Mouse (Mus musculus) cerebellum, postnatal 25 days (tissue): ENCODE data around the gene Cmah.

Source experiments
- DNase-seq, 2 experiments: peaks; one replicate each; pipeline ENCODE4 v3.0.0; 2021; ENCODE audit warnings: mixed read lengths in 2 of 2

The Cmah gene

DNA sequence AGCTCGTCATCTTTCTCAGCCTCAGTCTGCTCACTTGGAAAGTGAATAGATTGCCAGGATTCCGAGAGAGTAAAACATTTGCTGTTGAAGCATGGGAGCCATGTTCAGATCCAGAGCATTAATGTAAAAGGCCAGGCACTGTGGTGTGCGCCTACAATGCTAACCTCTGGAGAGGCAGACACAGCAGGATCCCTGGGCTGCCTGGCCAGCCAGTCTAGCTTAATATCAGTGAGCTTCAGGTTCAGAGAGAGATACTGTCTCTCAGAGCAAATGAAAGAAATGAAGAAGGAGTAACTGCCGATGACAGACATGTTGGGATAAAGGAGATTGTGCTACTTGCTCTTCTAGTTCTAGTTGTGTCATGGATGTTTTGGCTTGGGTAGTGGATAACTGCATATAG, 91.6 kb downstream of the Cmah start:
- no peak for DNase-seq

DNA sequence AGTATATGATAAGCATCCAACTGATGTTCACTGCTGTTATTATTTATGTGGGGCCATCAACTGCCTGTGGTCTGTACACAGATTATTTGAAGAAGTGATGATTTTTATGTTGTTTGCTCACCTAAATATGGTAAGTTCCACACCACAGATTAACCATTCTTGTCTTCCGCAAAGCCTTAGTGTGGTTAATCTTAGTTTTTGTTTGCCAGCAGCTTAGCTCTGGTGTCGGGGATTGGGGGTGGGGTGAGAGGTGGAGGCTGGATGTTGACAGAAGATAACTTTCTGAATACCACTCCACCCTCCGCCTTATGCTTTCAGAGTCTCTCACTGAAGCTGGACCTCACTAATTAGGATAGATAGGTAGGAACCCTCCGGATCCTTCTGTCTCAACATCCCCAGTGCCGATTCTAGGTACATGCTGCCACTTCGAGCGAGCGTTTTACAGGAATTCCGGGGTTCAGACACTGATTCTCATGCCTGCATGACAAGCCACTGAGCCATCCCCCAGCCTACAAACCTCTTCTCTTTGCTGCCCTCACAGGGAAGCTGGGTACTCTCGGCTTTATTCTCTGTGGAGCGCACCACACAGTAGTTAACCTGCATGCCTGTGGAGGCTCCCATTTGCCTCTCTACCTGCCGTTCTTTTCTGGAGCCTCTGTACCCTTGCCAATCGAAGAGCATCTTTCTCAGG, 92.5 kb downstream of the Cmah start:
- no peak for DNase-seq

DNA sequence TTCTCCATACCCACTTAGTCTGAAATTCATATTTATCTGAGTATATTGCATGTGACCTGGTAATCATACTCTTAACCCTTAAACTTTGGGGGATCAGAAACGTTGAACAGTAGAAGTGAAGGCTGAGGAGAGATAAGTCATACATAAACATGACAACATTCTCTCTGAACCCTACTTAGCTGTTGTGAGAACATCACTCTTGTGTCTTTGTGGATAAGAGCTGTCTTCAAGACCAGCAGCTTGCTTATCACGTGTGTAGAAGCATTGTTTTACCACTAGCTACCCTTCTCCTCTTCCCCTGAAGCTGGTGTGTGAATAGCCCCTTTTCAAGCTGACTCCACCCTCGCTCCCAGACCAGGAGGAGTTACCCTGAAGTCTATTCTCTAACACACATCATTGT, 94.8 kb downstream of the Cmah start:
- DNase-seq = no peak

DNA sequence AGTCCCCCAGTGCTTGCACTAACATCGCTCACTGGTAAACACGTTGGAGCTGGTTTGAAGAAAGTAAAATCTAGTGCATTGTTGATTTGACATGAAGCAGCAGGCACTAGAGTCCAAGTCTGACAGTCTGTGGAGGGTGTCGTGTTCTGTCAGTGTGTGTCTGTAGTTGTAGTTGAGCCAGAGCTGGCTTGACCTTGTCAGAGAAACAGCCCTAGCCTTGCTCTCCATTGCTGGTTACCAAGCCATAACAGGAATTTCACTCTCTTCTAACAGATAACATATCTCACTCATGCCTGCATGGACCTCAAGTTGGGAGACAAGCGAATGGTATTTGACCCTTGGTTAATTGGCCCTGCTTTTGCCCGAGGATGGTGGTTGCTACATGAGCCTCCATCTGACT, 103.0 kb downstream of the Cmah start:
- no peak for DNase-seq

DNA sequence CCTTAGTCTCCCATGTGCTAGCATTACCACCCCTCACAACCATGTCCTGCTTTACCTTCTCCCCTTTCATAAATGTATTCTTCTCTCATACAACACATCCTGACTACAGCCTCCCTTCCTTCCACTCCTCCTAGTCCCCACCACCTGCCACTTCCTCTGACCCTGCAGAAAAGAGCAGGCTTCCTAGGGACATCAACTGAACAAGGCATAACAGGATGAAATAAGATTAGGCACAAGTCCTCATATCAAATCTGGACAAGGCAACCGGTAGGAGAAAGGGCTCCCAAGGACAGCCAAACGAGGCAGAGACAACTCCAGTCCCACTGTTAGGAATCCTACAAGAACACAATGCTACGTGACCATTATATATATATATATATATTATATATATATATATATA, 104.4 kb downstream of the Cmah start:
- DNase-seq = no peak

DNA sequence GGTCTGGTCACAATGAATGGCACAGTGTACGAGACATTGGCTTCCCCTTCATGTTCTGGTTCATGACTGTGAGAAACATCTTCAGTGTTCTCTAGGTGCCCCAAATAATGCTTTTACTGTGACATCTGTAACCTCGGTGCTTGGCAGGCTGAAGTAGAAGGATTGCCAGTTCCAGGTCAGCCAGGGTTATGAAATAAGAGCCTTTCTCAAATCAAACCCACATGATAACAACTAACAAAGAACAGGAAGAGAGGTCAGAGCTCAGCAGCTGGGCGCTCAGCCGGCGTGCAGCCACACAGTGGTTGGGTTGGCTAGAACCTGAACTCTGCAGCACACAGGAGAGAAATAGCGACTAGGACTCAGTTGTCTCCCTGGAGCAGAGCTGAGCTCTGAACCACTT, 115.1 kb downstream of the Cmah start:
- no peak for DNase-seq

DNA sequence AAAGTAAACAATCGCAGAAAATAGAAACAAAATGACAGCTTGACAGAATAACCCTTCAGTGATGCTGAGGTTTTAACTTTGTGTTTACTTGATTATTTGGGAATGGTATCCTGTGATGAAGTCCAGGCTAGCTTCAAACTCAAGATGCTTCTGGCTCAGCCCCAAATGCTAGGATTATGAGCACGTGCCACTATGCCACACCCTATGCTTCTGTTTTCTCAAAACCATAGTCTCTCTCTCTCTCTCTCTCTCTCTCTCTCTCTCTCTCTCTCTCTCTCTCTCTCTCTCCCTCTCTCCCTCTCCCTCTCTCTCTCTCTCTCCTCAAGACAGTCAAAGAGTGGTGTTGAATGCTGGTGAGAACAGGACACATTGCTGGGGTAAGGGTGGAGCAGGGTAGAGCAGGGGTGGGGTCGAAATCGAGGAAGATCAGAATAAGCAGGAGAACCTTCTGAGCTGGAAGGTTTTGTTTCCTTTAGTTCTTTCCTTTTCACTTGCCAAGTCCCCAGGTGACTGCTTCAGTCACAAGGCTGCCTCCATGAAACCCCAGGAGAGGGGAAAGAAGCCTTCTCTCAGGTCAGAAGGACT, 116.7 kb downstream of the Cmah start:
- DNase-seq = no peak

DNA sequence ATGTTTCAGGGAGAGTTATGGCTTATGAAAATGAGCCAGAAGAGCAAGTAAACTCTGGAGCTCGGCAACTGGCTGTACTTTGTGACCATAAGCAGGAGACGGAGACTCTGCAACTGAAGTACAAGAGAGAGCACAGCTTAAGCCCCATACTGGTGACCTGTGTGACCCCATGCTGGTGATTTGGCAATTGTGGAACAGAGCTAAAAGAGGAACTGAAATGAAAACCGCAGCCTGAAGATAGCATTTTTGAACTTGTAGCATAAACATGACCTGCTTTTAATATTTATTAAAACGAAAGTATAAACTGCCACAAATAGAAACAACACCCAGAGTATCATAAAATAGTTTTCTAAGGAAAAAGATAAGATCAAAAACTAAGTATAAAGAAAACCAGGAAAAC, 117.5 kb downstream of the Cmah start:
- no peak for DNase-seq

DNA sequence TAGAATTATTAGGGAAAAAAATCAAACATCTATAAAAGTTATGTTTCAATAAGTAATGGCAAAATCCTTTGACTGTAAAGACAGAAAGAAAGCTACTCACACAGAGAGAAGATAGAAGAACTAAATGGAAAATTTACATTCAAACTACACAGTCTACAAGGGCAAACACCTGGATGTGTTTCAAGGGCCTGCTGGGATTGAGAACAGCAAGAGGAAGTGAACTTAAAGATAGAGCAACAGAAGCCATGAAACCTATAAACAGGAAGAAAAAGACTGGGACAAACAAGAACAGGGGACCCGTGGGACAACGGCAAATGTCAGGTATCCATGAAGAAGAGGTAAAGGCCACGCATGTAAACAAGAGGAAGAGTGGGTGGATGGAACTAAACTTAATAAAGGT, 118.0 kb downstream of the Cmah start:
- no peak for DNase-seq

DNA sequence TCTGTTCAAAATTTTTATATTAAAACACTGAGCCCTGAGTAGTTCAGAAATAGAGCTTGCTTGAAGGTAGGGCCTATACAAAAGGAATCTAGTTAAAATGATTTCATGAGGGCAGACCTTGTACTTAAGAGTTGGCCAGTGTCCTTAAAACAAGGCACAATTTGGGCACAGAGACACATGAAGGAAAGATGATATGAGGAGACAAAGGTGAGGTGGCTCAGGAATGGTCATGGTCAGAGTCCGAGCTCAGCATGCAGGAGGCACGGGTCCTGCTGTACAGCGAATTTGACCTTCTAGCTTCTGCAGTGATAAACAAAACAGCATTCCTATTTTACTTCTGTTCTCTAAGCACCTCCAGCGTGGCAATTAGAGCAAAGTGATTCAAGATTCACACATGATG, 118.9 kb downstream of the Cmah start:
- DNase-seq = no peak

DNA sequence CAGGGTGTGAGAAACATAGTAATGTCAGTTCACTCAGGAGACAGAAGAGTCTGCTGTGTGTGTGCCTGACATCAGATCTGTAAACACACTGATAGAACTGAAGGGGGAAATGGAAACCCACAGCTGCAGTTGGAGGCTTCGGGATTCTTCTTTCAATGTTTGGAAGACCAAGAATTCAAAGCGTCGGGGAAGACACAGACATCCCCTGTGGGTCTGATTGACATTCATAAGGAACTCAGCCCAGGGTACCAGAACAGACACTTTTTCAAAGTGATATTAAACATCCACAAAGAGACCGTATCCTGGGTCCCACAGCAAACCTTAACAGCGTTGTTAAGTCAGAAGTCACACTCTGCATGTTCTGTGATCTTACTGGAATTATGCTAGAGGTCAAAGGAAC, 119.8 kb downstream of the Cmah start:
- DNase-seq = no peak

DNA sequence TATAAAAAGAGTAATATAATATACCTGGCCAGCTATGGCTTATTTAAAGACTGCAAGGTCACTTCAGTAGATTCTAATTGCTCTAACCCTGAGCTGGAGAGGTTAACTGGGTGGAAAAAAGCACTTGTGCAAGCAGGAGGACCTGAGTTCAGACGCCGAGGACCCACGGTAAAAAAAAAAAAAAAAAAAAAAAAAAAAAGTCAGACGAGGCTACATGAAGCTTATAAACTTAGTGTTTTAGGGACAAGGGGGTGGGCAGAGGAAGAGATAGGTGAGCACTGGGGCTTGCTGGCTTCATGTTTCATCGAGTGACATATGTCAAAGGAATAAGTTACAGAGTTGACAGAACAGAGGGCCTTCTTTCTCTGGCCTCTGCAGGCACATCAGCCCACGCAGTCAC, 121.4 kb downstream of the Cmah start:
- no peak for DNase-seq

DNA sequence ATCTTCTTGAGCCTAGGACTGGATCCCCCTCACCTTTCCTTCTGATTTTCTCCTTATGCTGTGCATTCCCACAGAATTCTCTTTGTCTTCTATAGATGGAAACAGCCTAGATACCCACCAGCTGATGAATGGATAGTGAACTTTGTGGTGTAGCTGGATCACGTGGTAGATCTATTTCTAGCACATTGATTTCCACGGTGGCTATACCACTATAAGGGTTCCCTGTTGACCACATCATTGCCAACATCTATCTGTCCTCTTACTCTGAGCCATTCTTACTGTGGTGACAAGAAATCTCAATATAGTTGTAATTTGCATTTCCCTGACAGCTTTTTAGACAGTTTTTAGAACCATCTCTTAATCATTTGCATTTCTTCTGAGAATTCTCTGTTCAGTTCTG, 124.3 kb downstream of the Cmah start:
- DNase-seq = no peak

DNA sequence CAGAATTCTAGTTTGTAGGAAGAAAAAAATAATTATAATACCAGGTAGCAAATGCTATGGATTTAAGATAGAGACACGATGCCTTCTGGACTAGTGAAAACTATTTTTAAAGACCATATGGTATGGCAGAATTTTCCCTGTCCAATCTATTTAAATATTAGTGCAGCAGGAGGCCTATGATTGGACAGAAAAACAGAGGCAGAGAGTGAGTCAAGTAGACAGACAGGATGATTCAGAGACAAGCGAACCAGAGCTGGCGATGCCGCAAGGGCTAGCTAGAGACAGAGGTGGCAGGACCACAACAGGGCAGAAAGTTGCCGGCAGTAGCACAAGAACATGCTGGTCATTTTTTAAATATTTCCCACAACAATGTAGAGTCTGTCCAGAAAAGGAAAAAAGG, 126.5 kb downstream of the Cmah start:
- no peak for DNase-seq

DNA sequence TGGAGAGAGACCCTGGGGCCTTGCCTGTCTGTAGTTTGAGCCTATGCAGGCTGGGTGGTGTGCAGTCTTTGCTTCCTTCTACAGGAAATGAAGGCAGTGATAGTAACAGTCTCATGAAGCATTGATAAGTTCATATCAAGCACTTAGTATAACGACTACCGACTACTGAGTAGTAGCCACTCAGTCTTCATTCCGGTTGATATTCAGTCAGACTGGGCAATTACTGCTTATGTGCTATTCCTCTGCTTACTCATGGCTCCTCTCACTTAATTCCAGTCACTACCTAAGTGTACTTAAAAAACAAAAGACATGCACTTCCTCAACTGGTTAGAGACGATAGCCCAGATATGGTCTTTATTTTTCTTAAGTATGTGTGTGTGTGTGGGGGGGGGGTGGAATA, 129.2 kb downstream of the Cmah start:
- DNase-seq = no peak

DNA sequence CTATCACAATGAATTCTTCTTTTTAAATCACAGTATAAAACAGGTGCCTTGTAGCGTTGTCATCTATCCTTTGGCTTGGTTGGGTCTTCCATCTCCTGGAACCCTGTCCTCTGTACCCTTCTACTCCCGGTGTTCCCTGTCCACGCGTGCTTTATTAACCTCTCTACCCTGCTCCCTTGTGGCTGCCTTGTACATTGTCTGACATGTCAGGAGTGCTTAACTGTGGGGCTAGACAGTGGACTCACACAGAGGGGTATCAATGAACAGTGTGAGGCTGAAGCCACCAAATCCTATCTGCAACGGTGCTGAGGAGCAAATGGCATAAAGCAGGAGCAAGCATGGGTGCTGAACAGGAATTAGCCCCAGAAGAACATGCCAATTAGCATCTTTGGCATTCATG, 133.3 kb downstream of the Cmah start:
- DNase-seq = no peak

DNA sequence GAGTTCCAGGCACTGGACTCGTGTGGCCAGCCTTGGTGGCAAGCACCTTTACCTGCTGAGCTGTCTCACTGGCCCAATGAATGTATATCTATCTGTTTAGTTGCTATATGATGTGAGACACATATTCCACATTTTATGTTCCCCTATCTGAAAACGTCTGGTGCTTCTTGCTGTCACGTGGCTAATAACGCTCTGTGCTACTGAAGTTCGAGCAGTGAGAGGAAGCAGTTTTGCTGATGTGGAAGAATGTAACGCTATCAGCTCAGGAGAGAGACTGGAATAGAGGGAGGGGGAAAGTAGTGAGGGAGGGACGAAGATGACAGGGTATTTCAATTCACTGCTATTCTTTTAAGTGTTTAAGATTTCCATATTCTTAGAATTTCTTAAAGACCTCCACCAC, 136.6 kb downstream of the Cmah start:
- no peak for DNase-seq

DNA sequence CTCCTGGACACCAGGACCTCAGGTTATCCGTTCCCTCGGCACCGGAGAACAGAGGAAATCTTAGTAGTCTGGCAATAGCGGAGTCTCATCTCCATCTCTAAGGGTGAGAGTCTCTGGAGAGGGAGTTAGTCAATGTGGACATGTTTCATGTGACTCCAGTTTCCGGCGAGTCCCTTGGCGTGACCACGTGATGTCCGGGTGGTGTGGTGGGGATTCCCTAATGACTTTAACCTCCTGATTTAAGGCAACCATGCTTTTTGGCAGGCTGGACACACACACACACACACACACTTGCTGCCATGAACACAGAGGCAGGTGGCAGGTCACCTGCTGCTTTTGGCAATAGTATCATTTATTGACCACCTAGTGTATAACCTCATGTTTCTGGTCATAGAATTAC, 138.8 kb downstream of the Cmah start:
- DNase-seq = no peak

DNA sequence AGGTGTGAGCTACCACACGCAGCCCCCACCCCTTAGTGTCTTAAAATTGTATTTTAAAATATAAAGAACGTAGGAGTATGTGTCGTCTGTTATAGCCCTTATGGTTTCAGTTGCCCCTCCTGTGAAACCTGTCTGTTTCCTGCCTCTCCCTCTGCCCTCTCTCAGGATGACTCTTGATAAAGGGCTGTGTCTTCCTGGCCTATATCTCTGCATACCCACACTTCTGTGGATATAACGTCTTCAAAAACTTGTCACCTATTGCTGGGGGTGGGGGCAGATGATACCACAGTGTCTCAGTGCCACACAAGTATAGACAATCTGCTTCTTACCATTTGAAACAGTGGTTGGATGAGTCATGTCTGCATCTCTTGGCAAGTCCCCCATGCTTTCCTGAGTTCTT, 140.6 kb downstream of the Cmah start:
- DNase-seq = no peak

DNA sequence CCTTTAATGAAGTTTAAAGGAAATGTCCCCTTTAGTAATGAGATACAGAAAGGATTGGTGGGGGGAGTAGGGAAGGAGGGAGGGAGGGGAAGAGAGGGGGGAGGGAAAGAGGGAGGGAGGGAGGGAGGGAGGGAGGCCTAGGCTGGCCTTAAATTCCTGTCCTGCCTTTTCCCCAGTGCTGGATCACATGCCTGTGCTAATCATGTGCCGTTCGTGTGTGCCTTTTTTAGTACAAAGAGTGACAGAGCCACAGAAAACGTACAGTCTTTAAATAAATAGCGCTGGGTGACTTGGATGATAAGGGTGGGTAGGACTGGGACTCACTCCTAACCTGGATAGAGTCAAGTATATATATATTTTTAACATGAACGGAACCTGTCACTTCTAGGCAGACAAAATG, 150.4 kb downstream of the Cmah start:
- no peak for DNase-seq

DNA sequence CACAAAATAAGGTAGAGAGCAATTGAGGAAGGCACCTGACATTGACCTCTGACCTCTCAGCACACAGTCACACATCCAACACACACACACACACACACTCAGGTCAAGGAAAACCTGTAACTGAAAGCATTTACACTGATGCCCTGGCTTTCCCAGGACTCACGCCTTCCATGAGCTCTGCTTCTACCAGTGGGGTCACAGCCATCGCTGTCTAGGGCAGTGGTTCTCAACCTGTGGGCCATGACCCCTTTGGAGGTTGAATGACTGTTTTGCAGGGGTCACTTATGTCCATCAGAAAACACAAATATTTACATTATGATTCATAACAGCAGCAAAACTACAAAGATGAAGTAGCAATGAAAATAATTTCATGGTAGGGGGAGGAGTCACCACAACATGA, 152.3 kb downstream of the Cmah start:
- DNase-seq = no peak

DNA sequence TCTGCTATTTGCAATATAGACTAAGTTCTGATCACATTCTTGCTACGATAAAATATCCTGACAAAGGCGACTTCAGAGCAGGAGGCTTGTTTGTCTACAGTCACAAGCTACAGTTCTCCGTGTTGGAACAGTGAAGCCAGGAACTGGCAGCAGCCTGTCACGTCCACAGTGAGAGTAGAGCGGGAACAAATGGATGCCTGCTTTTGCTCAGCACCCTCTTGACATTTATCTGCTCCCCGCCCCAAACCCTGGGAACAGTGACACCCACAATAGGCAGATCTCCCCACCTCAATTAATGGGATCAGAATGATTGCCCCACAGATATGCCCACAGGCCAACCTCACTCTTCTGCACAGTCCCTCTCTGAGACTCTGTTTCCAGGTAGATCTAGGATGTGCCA, 153.6 kb downstream of the Cmah start:
- DNase-seq = no peak

DNA sequence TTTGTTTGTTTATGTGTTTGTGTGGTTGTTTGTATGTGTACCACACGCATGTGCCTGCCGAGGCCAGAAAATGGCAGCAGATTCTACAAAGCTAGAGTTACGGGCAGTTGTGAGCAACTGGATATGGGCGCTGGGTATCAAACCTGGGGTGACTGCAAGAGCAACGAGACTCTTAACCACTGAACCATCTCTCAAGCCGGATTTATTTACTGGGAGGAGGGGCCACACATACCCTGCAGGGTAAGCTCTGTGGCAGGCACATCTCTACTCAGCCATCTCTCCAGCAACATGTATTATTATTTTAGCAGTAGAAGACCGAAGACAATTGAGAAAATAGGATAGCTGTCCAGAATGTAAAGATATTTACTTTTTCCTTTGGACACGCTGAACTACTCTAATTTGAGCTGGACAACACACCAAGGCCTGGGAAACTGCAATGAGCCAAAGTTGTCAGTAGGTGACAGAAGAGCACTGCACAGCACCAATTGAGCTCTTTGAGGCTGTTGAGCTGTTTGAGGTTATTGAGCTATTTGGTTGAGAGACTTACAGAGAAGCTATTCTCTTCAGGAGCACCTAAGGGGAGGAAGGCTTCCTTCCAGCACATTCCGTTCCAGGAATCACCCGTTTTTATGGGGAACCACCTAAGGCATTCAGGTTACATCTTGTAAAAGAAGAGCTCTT, 154.6 kb downstream of the Cmah start:
- peak; percentile 18 to 46 for DNase-seq

DNA sequence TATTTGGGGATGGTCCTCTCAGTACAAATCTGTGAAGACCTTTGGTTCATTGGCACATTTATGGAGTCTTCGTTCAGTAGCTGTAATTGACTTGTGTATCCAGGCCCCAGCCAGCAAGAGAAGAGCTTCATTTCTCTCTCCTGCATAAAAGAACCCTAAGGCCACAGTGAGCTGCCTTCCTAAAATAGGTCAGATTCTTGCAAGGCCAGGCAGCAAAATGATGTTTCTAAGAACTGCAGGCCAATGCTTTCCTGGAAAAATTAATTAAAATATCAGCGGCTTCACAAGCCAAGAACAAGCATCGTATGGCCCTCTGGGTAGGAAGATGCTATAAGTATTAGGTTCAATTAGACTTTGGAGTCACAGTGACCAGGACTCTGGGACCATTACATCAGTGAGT, 156.5 kb downstream of the Cmah start:
- no peak for DNase-seq

DNA sequence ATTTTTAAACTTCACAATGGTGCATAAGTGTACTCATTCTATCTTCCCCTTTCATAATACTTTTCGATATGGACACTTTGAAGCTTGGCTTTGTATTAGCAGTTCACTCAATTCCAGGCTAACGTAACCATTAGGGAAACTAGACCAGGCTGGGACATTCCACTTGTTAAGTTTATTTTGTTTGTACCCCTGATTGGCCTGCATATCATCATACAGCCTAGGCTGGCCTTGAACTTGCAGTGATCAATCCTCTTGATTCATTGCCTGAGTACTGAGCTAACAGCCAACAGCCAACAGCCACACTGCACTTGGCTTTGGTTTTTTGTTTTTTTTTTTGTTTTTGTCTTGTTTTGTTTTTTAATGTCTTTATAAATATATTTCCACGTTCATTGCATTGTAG, 157.6 kb downstream of the Cmah start:
- no peak for DNase-seq
